Mouse (Mus musculus) ES-Bruce4 (cell line): Measurements from ENCODE around the gene Stab2. TPM values are rescaled to one million over a fixed set of nuclear protein-coding genes. Genes with fewer than 3 reads are reported as not detected.

Experiments used
- H3K27ac ChIP-seq: 2 replicates; pipeline ENCODE4 v1.5.1; 2012; ENCODE audit warnings: low read length, inconsistent platforms; ENCODE audit not compliant: insufficient read depth
- H3K27me3 ChIP-seq: 2 replicates; pipeline ENCODE4 v1.6.1; 2012; ENCODE audit warnings: mild to moderate bottlenecking, low read length, inconsistent platforms; ENCODE audit not compliant: control insufficient read depth, poor library complexity, insufficient read depth, severe bottlenecking
- H3K36me3 ChIP-seq: 2 replicates; pipeline ENCODE4 v1.6.1; 2012; ENCODE audit warnings: inconsistent platforms, mild to moderate bottlenecking, low read length, moderate library complexity; ENCODE audit not compliant: control insufficient read depth, poor library complexity, insufficient read depth, severe bottlenecking
- H3K4me1 ChIP-seq: one replicate; pipeline ENCODE4 v1.8.1; 2011; ENCODE audit warnings: low read length; ENCODE audit not compliant: control insufficient read depth, insufficient read depth
- H3K4me3 ChIP-seq: 2 replicates; pipeline ENCODE4 v1.5.1; 2011; ENCODE audit warnings: low read depth, mild to moderate bottlenecking, low read length
- H3K9ac ChIP-seq: 2 replicates; pipeline ENCODE4 v1.6.1; 2012; ENCODE audit warnings: low read depth, mild to moderate bottlenecking, inconsistent platforms; ENCODE audit not compliant: poor library complexity, severe bottlenecking
- H3K9me3 ChIP-seq: replicated peaks from 2 replicates; pipeline ENCODE4 v1.6.1; 2012; ENCODE audit warnings: mild to moderate bottlenecking, low read length, inconsistent platforms; ENCODE audit not compliant: control insufficient read depth, poor library complexity, insufficient read depth, severe bottlenecking
- CTCF ChIP-seq: IDR thresholded peaks from one replicate; pipeline ENCODE4 v1.8.1; 2011; ENCODE audit warnings: low read depth, low read length
- EP300 ChIP-seq: IDR thresholded peaks from 2 replicates; pipeline ENCODE4 v1.6.1; 2011; ENCODE audit warnings: low read depth, low read length; ENCODE audit not compliant: insufficient read depth
- POLR2A ChIP-seq: IDR thresholded peaks from one replicate; pipeline ENCODE4 v1.8.1; 2011; ENCODE audit warnings: low read length; ENCODE audit not compliant: insufficient read depth
- polyA plus RNA-seq: library from polyadenylated mRNA; stranded (reverse); fragments of >200 nt; gene quantifications from 2 replicates; pipeline ENCODE4 v1.2.4, GENCODE M21; 2011; ENCODE audit warnings: low read depth; ENCODE audit not compliant: missing spikeins, insufficient read depth, insufficient read length

Gene Stab2
- polyA plus RNA-seq, 1 experiment, result not detected

- no peaks in the 10 kb centered on the region for H3K27me3 ChIP-seq
- no peak overlapping the region for H3K4me3 ChIP-seq
- TF ChIP-seq EP300 (no peak), CTCF (no peak), POLR2A (no peak)
- peaks cover 4% of the 10 kb centered on the region for H3K4me1 ChIP-seq
- H3K27ac ChIP-seq, result no peak overlapping the region
- no peak overlapping the region for H3K9ac ChIP-seq
- H3K9me3 ChIP-seq, result no peaks in the 10 kb centered on the region
- no peaks in the 10 kb centered on the region for H3K36me3 ChIP-seq
Measured at GRCm38 (mm10) chr10:86815133-86815532, 192.7 kb downstream of the Stab2 start.

DNA sequence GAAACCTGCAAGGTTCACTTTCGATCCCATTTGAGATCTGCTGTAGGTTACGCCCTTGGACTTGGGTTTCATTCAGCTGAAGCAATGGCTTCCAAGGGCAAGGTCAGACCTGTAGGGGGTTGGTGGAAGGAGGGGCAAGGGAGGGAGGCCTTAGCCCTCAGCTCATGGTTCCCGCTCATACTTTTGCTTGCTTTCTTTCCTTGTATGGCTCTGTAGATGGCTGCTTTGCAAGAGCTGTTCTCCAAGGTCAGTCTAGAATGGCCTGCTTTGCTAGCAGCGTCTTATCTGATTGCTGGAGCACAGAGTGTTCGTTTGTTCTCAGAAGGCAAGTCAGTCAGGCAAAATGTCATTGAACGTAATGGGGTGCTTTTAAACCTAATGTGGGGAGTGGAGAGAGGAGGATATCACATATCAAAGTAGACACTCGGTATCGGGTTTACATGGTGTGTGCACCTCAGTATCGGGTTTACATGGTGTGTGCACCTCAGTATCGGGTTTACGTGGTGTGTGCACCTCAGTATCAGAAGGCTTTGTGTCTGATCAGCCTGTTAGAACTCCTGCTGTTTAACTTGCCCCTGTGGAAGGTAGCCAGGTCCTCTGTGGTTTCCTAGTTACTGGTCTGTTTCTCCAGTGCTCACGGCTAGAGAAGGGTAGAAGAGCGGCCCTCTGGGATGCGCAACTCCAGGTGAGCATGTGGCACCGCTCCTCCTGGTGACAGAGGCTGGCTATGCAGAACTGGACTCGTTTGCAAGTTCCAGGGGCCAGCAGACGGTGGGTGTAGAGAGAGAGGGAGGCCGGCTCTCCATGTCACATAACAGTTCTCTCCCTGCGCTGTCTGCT is 193.3 kb downstream of the Stab2 start:
- TF ChIP-seq CTCF, result no peak
- TF ChIP-seq POLR2A, result no peak
- TF ChIP-seq EP300, result no peak
- H3K4me1 ChIP-seq, result peaks cover 4% of the 10 kb centered on the region
- no peak overlapping the region for H3K4me3 ChIP-seq
- no peaks in the 10 kb centered on the region for H3K36me3 ChIP-seq
- H3K9me3 ChIP-seq, result no peaks in the 10 kb centered on the region
- no peak overlapping the region for H3K27ac ChIP-seq
- H3K9ac ChIP-seq, result no peak overlapping the region
- no peaks in the 10 kb centered on the region for H3K27me3 ChIP-seq

- H3K9ac ChIP-seq, result no peak overlapping the region
- no peak overlapping the region for H3K4me3 ChIP-seq
- H3K27ac ChIP-seq, result no peak overlapping the region
- H3K27me3 ChIP-seq, result no peaks in the 10 kb centered on the region
- H3K9me3 ChIP-seq, result no peaks in the 10 kb centered on the region
- H3K36me3 ChIP-seq, result no peaks in the 10 kb centered on the region
- H3K4me1 ChIP-seq, result no peaks in the 10 kb centered on the region
- TF ChIP-seq POLR2A, result no peak
- TF ChIP-seq EP300, result no peak
- TF ChIP-seq CTCF, result no peak
Measured at GRCm38 (mm10) chr10:86810612-86811011, 197.2 kb downstream of the Stab2 start.

DNA sequence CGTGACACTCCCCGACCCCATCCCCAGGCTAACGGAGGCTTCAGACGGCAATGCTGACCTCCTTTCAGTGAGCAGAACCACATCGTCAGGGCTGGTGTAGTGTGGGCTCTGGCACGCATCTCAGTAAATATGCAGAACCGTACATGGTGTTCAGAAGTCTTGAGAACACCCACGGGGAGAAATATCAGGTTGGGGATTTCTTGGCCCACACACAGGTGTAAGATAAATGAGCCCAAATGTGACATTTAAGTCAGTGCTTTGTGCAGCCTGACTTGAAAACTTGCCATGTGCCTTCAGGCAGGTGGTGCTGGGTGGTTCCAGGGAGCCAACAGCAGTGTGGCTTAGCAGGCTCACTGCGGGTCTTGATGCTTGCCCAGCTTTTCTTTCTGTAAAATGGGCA is 197.8 kb downstream of the Stab2 start:
- Histone ChIP-seq H3K9me3 (no peaks in the 10 kb centered on the region), H3K9ac (no peak overlapping the region), H3K27ac (no peak overlapping the region), H3K27me3 (no peaks in the 10 kb centered on the region), H3K36me3 (no peaks in the 10 kb centered on the region), H3K4me3 (no peak overlapping the region), H3K4me1 (no peaks in the 10 kb centered on the region)
- TF ChIP-seq POLR2A, result no peak
- no peak for TF ChIP-seq EP300
- TF ChIP-seq CTCF, result no peak

DNA sequence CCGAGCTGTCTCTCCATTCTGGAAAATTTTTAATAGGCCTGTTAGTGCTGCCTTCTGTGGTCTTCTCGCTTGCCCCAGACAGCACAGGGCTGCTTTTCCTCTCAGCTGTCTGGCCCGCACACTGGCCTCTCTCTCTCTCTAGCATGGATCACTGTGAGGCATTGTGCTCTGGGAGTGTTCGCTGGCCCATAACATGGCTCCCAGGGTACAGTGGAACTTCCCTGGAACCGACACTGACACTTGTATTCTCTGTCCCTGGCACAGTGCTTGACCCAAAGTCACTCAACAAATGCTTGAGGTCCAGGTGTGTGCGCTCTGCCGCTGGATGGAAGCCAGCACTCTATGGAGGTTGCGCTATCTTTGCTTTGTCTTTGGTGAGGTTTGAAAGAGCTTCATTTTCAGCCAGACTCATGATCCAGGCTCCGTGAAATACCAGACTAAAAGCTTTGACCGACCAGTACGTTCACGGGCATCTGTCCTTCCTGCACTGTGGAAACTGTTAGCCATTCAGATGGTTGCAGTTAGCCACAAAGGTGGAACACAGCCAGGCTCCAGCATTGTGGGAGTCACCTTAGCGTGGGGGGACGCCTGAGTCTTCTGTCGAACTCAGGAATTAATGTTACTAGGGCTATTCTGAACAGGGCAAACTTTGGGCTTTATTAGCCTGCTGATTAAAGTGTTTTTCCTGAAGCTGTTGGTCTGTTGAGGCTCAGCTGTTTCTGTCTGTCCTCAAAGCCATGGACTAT is 199.6 kb downstream of the Stab2 start:
- H3K4me3 ChIP-seq, result no peak overlapping the region
- no peaks in the 10 kb centered on the region for H3K27me3 ChIP-seq
- no peak overlapping the region for H3K9ac ChIP-seq
- H3K9me3 ChIP-seq, result no peaks in the 10 kb centered on the region
- H3K36me3 ChIP-seq, result no peaks in the 10 kb centered on the region
- no peaks in the 10 kb centered on the region for H3K4me1 ChIP-seq
- H3K27ac ChIP-seq, result no peak overlapping the region
- TF ChIP-seq EP300, result no peak
- TF ChIP-seq POLR2A, result no peak
- TF ChIP-seq CTCF, result no peak

- H3K9ac ChIP-seq, result no peak overlapping the region
- no peak overlapping the region for H3K27ac ChIP-seq
- no peaks in the 10 kb centered on the region for H3K27me3 ChIP-seq
- no peaks in the 10 kb centered on the region for H3K36me3 ChIP-seq
- no peaks in the 10 kb centered on the region for H3K9me3 ChIP-seq
- H3K4me1 ChIP-seq, result no peaks in the 10 kb centered on the region
- TF ChIP-seq CTCF, result no peak
- H3K4me3 ChIP-seq, result no peak overlapping the region
Measured at GRCm38 (mm10) chr10:86807362-86807761, 200.5 kb downstream of the Stab2 start.
